Mouse (Mus musculus): ENCODE results near the gene Sspo.

GRCm38 (mm10) chr6:48493136-48493730 is 45.2 kb downstream of the Sspo start:
- no peak for TF ChIP-seq ZC3H11A (IDR thresholded peaks at IDR 0.05; ENCODE audit: borderline replicate concordance, low read depth, low read length)
- TF ChIP-seq HCFC1 (IDR thresholded peaks at IDR 0.05; ENCODE audit: borderline replicate concordance, insufficient read depth, low read length), result no peak
- 0 out of 2 replicates have a peak, but pooled peaks have one; percentile 8 for TF ChIP-seq MAFK (IDR thresholded peaks at IDR 0.05; ENCODE audit: insufficient read depth, low read depth, low read length)
- TF ChIP-seq ZNF384 (IDR thresholded peaks at IDR 0.05; ENCODE audit: low read depth, low read length), result no peak

Measured in ES-E14 (cell line).